Mouse (Mus musculus) heart, embryonic 13.5 days (tissue): ENCODE measurements around the gene Ccsap. TPM values are rescaled to one million over a fixed set of nuclear protein-coding genes. Genes with fewer than 3 reads are reported as not detected.

Experiments
- ATAC-seq: fragments of 200-750 bp; cut with Nextera tagmentation; 2 replicates; pipeline ENCODE4 v1.8.0; 2017; ENCODE audit warnings: moderate TSS enrichment; ENCODE audit not compliant: insufficient number of reproducible peaks, low FRiP score, low TSS enrichment; ENCODE audit errors: extremely low read depth
- H3K27ac ChIP-seq: fragments of 300-500 bp; sonication (generic); replicated peaks from 2 replicates; pipeline ENCODE4 v1.5.1; 2015; ENCODE audit warnings: moderate library complexity, mild to moderate bottlenecking, inconsistent platforms
- H3K27me3 ChIP-seq: fragments of 300-500 bp; sonication (generic); replicated peaks from 2 replicates; pipeline ENCODE4 v1.6.1; 2015; ENCODE audit warnings: mild to moderate bottlenecking, inconsistent platforms
- H3K36me3 ChIP-seq: fragments of 300-500 bp; sonication (generic); 2 replicates; pipeline ENCODE4 v1.6.1; 2015; ENCODE audit warnings: mild to moderate bottlenecking, inconsistent platforms
- H3K4me1 ChIP-seq: fragments of 300-500 bp; sonication (generic); 2 replicates; pipeline ENCODE4 v1.6.1; 2015; ENCODE audit warnings: inconsistent platforms
- H3K4me2 ChIP-seq: fragments of 300-500 bp; sonication (generic); 2 replicates; pipeline ENCODE4 v1.6.1; 2015; ENCODE audit warnings: inconsistent platforms, mild to moderate bottlenecking, moderate library complexity
- H3K4me3 ChIP-seq: fragments of 300-500 bp; sonication (generic); 2 replicates; pipeline ENCODE4 v1.5.1; 2015; ENCODE audit warnings: moderate library complexity, mild to moderate bottlenecking, inconsistent platforms
- H3K9ac ChIP-seq: fragments of 300-500 bp; sonication (generic); 2 replicates; pipeline ENCODE4 v1.6.1; 2015; ENCODE audit warnings: inconsistent platforms, mild to moderate bottlenecking, moderate library complexity
- H3K9me3 ChIP-seq: fragments of 300-500 bp; sonication (generic); 2 replicates; pipeline ENCODE4 v1.6.1; 2016; ENCODE audit warnings: inconsistent platforms
- WGBS: fragments of 180-500 bp; shearing (Covaris S2); methylation state at CpG from one replicate; pipeline ENCODE4 v1.1.7; 2015; ENCODE audit warnings: mixed read lengths; 5-methylcytosine and 5-hydroxymethylcytosine counted together
- polyA plus RNA-seq: library from polyadenylated mRNA; unstranded; fragments of >200 nt; fragmentation: Nextera tagmentation; extraction: Ambion mirVana; gene quantifications from 2 replicates; pipeline ENCODE4 v1.2.1, GENCODE M21; 2015

Gene Ccsap
- polyA plus RNA-seq = 2.5 TPM in 2 replicates

GRCm38 (mm10) chr8:123859648-123860259 lies at the start of gene Ccsap:
Gene Ccsap (minus strand): TSS chr8:123860209.
- Histone ChIP-seq H3K36me3 (0 out of 2 replicates have a peak, but pooled peaks cover 1% of the 10 kb centered on the region), H3K4me2 (peak within 1 kb of the TSS; percentile 88), H3K27me3 (peaks cover 38% of the 10 kb centered on the region), H3K9ac (peak within 1 kb of the TSS; percentile 89), H3K27ac (peak within 1 kb of the TSS; percentile 58), H3K9me3 (0 out of 2 replicates have a peak, but pooled peaks cover 2% of the 10 kb centered on the region), H3K4me1 (peaks cover 21% of the 10 kb centered on the region), H3K4me3 (peak within 1 kb of the TSS; percentile 93)
- peak; percentile 37; the same call in 1 of the 2 replicates for ATAC-seq
- 1% methylated on average over 45 of the region's 48 CpGs for WGBS

- Histone ChIP-seq H3K4me3 (no peak overlapping the region), H3K9me3 (no peaks in the 10 kb centered on the region), H3K36me3 (peaks cover 95% of the 10 kb centered on the region), H3K9ac (no peak overlapping the region), H3K4me1 (no peaks in the 10 kb centered on the region), H3K4me2 (no peak overlapping the region), H3K27ac (no peak overlapping the region), H3K27me3 (no peaks in the 10 kb centered on the region)
- no peak for ATAC-seq
- WGBS = 91% methylated on average over 6 of the region's 6 CpGs
Measured at GRCm38 (mm10) chr8:123907604-123908003, 47.6 kb upstream of the Ccsap start.

- no peak for ATAC-seq
- Histone ChIP-seq H3K9me3 (no peaks in the 10 kb centered on the region), H3K4me1 (no peaks in the 10 kb centered on the region), H3K4me2 (no peak overlapping the region), H3K36me3 (peaks cover 87% of the 10 kb centered on the region), H3K4me3 (no peak overlapping the region), H3K27me3 (no peaks in the 10 kb centered on the region), H3K9ac (no peak overlapping the region), H3K27ac (no peak overlapping the region)
- WGBS = 81% methylated on average over 7 of the region's 7 CpGs
Measured at GRCm38 (mm10) chr8:123902653-123903052, 42.6 kb upstream of the Ccsap start.

- H3K9ac ChIP-seq = no peak overlapping the region
- H3K4me2 ChIP-seq = no peak overlapping the region
- H3K4me3 ChIP-seq = no peak overlapping the region
- 90% methylated on average over 7 of the region's 7 CpGs for WGBS
- peaks cover 12% of the 10 kb centered on the region for H3K4me1 ChIP-seq
- H3K36me3 ChIP-seq = peaks cover 58% of the 10 kb centered on the region
- ATAC-seq = no peak
- H3K27ac ChIP-seq = no peak overlapping the region
- peaks cover 28% of the 10 kb centered on the region for H3K27me3 ChIP-seq
- no peaks in the 10 kb centered on the region for H3K9me3 ChIP-seq
Measured at GRCm38 (mm10) chr8:123899366-123899765, 39.4 kb upstream of the Ccsap start.

- peaks cover 36% of the 10 kb centered on the region for H3K27me3 ChIP-seq
- ATAC-seq = no peak
- no peak overlapping the region for H3K9ac ChIP-seq
- no peak overlapping the region for H3K4me3 ChIP-seq
- no peaks in the 10 kb centered on the region for H3K9me3 ChIP-seq
- peaks cover 50% of the 10 kb centered on the region for H3K36me3 ChIP-seq
- H3K4me1 ChIP-seq = peaks cover 17% of the 10 kb centered on the region
- WGBS = 82% methylated on average over 5 of the region's 5 CpGs
- no peak overlapping the region for H3K27ac ChIP-seq
- no peak overlapping the region for H3K4me2 ChIP-seq
Measured at GRCm38 (mm10) chr8:123898576-123898975, 38.6 kb upstream of the Ccsap start.

- Histone ChIP-seq H3K36me3 (peaks cover 32% of the 10 kb centered on the region), H3K4me1 (peaks cover 29% of the 10 kb centered on the region), H3K27me3 (peaks cover 54% of the 10 kb centered on the region), H3K9ac (no peak overlapping the region), H3K4me2 (no peak overlapping the region), H3K4me3 (no peak overlapping the region), H3K9me3 (no peaks in the 10 kb centered on the region), H3K27ac (no peak overlapping the region)
- ATAC-seq = no peak
- WGBS = 53% methylated on average over 10 of the region's 10 CpGs
Measured at GRCm38 (mm10) chr8:123896774-123897173, 36.8 kb upstream of the Ccsap start.

- Histone ChIP-seq H3K36me3 (peaks cover 28% of the 10 kb centered on the region), H3K27me3 (peaks cover 58% of the 10 kb centered on the region), H3K4me3 (no peak overlapping the region), H3K4me2 (no peak overlapping the region), H3K4me1 (peaks cover 33% of the 10 kb centered on the region), H3K27ac (no peak overlapping the region), H3K9ac (no peak overlapping the region), H3K9me3 (no peaks in the 10 kb centered on the region)
- 58% methylated on average over 14 of the region's 14 CpGs for WGBS
- ATAC-seq = no peak
Measured at GRCm38 (mm10) chr8:123896366-123896761, 36.4 kb upstream of the Ccsap start.

GRCm38 (mm10) chr8:123895680-123896365 lies 35.8 kb upstream of the Ccsap start:
- peaks cover 64% of the 10 kb centered on the region for H3K27me3 ChIP-seq
- H3K36me3 ChIP-seq = peaks cover 23% of the 10 kb centered on the region
- H3K4me3 ChIP-seq = no peak overlapping the region
- no peak overlapping the region for H3K27ac ChIP-seq
- H3K9ac ChIP-seq = no peak overlapping the region
- H3K4me2 ChIP-seq = no peak overlapping the region
- H3K4me1 ChIP-seq = peaks cover 33% of the 10 kb centered on the region
- 59% methylated on average over 9 of the region's 9 CpGs for WGBS
- no peak for ATAC-seq
- no peaks in the 10 kb centered on the region for H3K9me3 ChIP-seq

- H3K4me2 ChIP-seq = no peak overlapping the region
- no peak overlapping the region for H3K4me3 ChIP-seq
- H3K9me3 ChIP-seq = no peaks in the 10 kb centered on the region
- 83% methylated on average over 4 of the region's 4 CpGs for WGBS
- ATAC-seq = no peak
- H3K27me3 ChIP-seq = peaks cover 70% of the 10 kb centered on the region
- peaks cover 17% of the 10 kb centered on the region for H3K36me3 ChIP-seq
- H3K9ac ChIP-seq = no peak overlapping the region
- peaks cover 33% of the 10 kb centered on the region for H3K4me1 ChIP-seq
- H3K27ac ChIP-seq = no peak overlapping the region
Measured at GRCm38 (mm10) chr8:123895230-123895629, 35.2 kb upstream of the Ccsap start.

GRCm38 (mm10) chr8:123894502-123895097 lies 34.6 kb upstream of the Ccsap start, which contains the start of gene Acta1:
Gene Acta1 (minus strand): TSS chr8:123894751.
- peaks cover 76% of the 10 kb centered on the region for H3K27me3 ChIP-seq
- 19% methylated on average over 15 of the region's 15 CpGs for WGBS
- peaks cover 33% of the 10 kb centered on the region for H3K4me1 ChIP-seq
- peaks cover 12% of the 10 kb centered on the region for H3K36me3 ChIP-seq
- H3K4me2 ChIP-seq = peak within 1 kb of the TSS; percentile 55
- no peak; the same call in 1 of the 2 replicates for ATAC-seq
- no peak within 1 kb of the TSS for H3K27ac ChIP-seq
- no peak within 1 kb of the TSS for H3K9ac ChIP-seq
- H3K9me3 ChIP-seq = no peaks in the 10 kb centered on the region
- peak within 1 kb of the TSS; percentile 26 for H3K4me3 ChIP-seq

- H3K4me1 ChIP-seq = peaks cover 33% of the 10 kb centered on the region
- no peak for ATAC-seq
- no peak overlapping the region for H3K27ac ChIP-seq
- H3K9ac ChIP-seq = no peak overlapping the region
- peak overlapping the region; percentile 55 for H3K4me2 ChIP-seq
- H3K9me3 ChIP-seq = no peaks in the 10 kb centered on the region
- peak overlapping the region; percentile 30; the same call in 1 of the 2 replicates for H3K4me3 ChIP-seq
- WGBS = 53% methylated on average over 11 of the region's 11 CpGs
- peaks cover 83% of the 10 kb centered on the region for H3K27me3 ChIP-seq
- H3K36me3 ChIP-seq = peaks cover under 1% of the 10 kb centered on the region
Measured at GRCm38 (mm10) chr8:123893413-123893812, 33.4 kb upstream of the Ccsap start.
